Mouse (Mus musculus) midbrain, postnatal 0 days (tissue): ENCODE measurements at regions not wholly inside any gene's neighbourhood (a gene's known extent, or its start where the extent isn't known, plus 50 kb on each side); places are given as distances from the start of the nearest gene placed in this dataset.

Experiments used
- ATAC-seq: fragments of 200-750 bp; cut with Nextera tagmentation; 2 replicates; pipeline ENCODE4 v1.8.0; 2017; ENCODE audit warnings: moderate number of reproducible peaks, mild to moderate bottlenecking, moderate TSS enrichment, moderate library complexity; ENCODE audit not compliant: low FRiP score
- DNase-seq: peaks from one replicate; pipeline ENCODE4 v3.0.0-alpha.2; 2015; ENCODE audit warnings: low spot score
- H3K27ac ChIP-seq: fragments of 300-500 bp; sonication (generic); 2 replicates; pipeline ENCODE4 v1.5.1; 2014; ENCODE audit warnings: low read depth, mild to moderate bottlenecking, low read length, mixed read lengths
- H3K27me3 ChIP-seq: fragments of 300-500 bp; sonication (generic); 2 replicates; pipeline ENCODE4 v1.6.1; 2014; ENCODE audit warnings: low read length, control low read depth, mixed read lengths; ENCODE audit not compliant: insufficient read depth
- H3K36me3 ChIP-seq: fragments of 300-500 bp; sonication (generic); 2 replicates; pipeline ENCODE4 v1.6.1; 2014; ENCODE audit warnings: low read length, control low read depth, mixed read lengths; ENCODE audit not compliant: insufficient read depth
- H3K4me1 ChIP-seq: fragments of 300-500 bp; sonication (generic); 2 replicates; pipeline ENCODE4 v1.6.1; 2014; ENCODE audit warnings: mild to moderate bottlenecking, control low read depth, antibody characterized with exemption, low read length, mixed read lengths; ENCODE audit not compliant: insufficient read depth
- H3K4me2 ChIP-seq: fragments of 300-500 bp; sonication (generic); 2 replicates; pipeline ENCODE4 v1.6.1; 2014; ENCODE audit warnings: low read depth, mild to moderate bottlenecking, low read length, mixed read lengths; ENCODE audit not compliant: poor library complexity, severe bottlenecking
- H3K4me3 ChIP-seq: fragments of 300-500 bp; sonication (generic); 2 replicates; pipeline ENCODE4 v1.5.1; 2014; ENCODE audit warnings: low read depth, mild to moderate bottlenecking, low read length, moderate library complexity
- H3K9ac ChIP-seq: fragments of 300-500 bp; sonication (generic); replicated peaks from 2 replicates; pipeline ENCODE4 v1.6.1; 2014; ENCODE audit warnings: mild to moderate bottlenecking, low read length, moderate library complexity, mixed read lengths; ENCODE audit not compliant: poor library complexity, severe bottlenecking
- H3K9me3 ChIP-seq: fragments of 300-500 bp; sonication (generic); 2 replicates; pipeline ENCODE4 v1.6.1; 2016; ENCODE audit warnings: low read length, control low read depth
- CTCF ChIP-seq: IDR thresholded peaks from 2 replicates; pipeline ENCODE4 v1.5.1; 2016; ENCODE audit warnings: antibody characterized with exemption, mild to moderate bottlenecking
- WGBS: fragments of 180-500 bp; shearing (Covaris S2); extraction: QIAGEN DNeasy Blood & Tissue Kit; methylation state at CpG from one replicate; pipeline ENCODE4 v1.1.7; 2014; 5-methylcytosine and 5-hydroxymethylcytosine counted together

DNA sequence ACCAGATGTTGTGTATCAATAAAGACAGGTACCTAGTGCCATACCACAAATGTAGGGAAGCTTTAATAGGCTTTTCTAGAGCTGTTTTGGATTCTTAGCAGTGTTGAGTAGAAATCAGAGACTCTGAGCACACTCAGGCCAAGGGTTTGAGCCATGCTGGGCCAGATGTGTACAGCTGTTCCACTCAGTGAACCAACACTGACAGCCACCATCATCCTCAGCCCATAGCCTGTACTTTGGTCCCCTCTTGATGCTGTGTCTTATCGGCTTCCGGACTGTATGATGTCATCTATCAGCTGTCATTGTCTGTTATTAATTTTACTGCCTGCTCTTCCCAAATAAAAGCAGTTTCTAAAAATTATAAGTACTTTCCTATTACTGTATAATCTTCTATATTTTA, 123.6 kb upstream of the Lef1 start:
- DNase-seq: no peak
- H3K27ac ChIP-seq: no peak overlapping the region
- no peak overlapping the region for H3K9ac ChIP-seq
- no peak overlapping the region for H3K4me2 ChIP-seq
- 96% methylated on average over 2 of the region's 2 CpGs for WGBS
- H3K4me1 ChIP-seq: no peaks in the 10 kb centered on the region
- no peaks in the 10 kb centered on the region for H3K27me3 ChIP-seq
- no peak for ATAC-seq
- H3K4me3 ChIP-seq: no peak overlapping the region
- TF ChIP-seq CTCF: no peak
- H3K36me3 ChIP-seq: no peaks in the 10 kb centered on the region
- H3K9me3 ChIP-seq: no peaks in the 10 kb centered on the region

DNA sequence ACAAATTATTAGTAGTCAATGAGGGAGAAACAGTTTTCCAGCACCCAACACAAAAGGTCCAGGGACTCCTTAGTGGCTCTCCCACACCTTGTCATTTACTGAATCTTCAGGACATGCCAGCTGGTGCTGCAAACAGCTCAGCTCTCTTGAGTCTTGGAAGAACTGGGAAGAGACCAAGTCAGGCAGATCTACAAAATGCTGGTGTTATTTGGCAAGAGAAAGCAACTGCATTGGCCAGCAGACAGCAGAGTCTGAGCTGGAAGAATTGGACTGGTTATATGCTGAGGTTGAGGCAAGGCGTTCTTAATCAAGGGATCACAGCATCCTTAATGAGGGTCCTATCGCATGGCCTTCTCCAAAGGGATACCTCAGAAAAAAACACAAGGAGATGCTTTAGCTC, 124.2 kb upstream of the Lef1 start:
- no peaks in the 10 kb centered on the region for H3K27me3 ChIP-seq
- no peak overlapping the region for H3K4me3 ChIP-seq
- no peak for DNase-seq
- H3K4me2 ChIP-seq: no peak overlapping the region
- no peak for ATAC-seq
- H3K4me1 ChIP-seq: no peaks in the 10 kb centered on the region
- TF ChIP-seq CTCF: no peak
- no peak overlapping the region for H3K27ac ChIP-seq
- H3K36me3 ChIP-seq: no peaks in the 10 kb centered on the region
- H3K9me3 ChIP-seq: no peaks in the 10 kb centered on the region
- WGBS: 93% methylated on average over 2 of the region's 2 CpGs
- no peak overlapping the region for H3K9ac ChIP-seq

DNA sequence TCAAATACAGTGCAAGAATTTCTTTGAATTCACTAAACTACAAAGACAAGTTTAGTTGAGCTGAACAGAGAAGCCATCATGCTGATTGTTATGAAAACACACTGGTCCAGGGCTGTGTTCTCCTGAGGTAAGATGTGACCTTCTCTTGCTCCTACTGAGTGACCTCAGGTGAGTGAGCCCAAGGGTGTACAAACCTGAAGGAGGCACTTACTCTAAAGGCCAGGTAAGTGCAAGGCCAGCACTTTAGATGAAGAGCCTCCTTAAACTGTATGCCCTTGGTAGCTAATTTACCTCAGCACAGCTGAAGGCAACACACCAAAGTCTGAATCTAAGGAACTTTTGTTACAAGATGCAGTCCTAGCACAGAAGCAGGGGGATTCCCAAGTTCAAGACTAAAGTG, 128.7 kb upstream of the Lef1 start:
- Histone ChIP-seq H3K4me1 (no peaks in the 10 kb centered on the region), H3K36me3 (no peaks in the 10 kb centered on the region), H3K4me3 (no peak overlapping the region), H3K9me3 (no peaks in the 10 kb centered on the region), H3K27ac (no peak overlapping the region), H3K27me3 (no peaks in the 10 kb centered on the region), H3K9ac (no peak overlapping the region), H3K4me2 (no peak overlapping the region)
- DNase-seq (no peak), ATAC-seq (no peak)
- no peak for TF ChIP-seq CTCF

DNA sequence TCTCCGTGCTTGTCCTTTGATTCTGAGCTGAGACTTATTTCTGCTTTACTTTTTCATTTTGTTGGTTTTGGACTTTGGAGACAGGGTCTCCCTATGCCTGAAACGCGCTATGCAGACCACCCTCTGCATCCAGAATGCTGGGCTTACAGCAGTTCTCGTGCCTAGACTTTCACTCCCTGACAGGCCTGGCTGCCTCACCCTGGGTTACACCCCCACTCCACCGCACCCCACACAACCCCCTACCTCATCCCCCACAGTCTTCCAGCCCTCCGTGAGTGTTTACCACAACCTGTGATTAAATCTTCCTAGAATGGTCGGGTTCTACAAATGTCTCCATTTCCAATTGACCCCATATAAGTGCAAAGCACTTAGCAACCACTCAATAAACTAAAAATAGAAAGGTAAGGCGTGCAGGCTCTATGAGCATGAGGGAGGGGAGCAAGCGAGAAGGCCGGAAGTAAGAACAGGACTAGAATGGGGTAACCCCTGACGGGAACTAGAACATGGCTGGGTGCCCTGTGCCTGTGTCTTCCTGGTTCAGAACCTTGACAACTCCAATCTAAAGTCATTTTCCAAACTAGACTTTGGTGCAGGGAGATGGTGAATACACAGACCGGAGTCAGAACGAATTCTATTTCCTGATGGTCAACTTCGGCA, 131.2 kb upstream of the Lef1 start:
- no peaks in the 10 kb centered on the region for H3K9me3 ChIP-seq
- no peak overlapping the region for H3K27ac ChIP-seq
- 81% methylated on average over 14 of the region's 14 CpGs for WGBS
- no peaks in the 10 kb centered on the region for H3K36me3 ChIP-seq
- ATAC-seq: no peak
- H3K4me2 ChIP-seq: no peak overlapping the region
- no peak for TF ChIP-seq CTCF
- DNase-seq: no peak
- no peaks in the 10 kb centered on the region for H3K27me3 ChIP-seq
- H3K9ac ChIP-seq: no peak overlapping the region
- H3K4me1 ChIP-seq: no peaks in the 10 kb centered on the region
- no peak overlapping the region for H3K4me3 ChIP-seq

DNA sequence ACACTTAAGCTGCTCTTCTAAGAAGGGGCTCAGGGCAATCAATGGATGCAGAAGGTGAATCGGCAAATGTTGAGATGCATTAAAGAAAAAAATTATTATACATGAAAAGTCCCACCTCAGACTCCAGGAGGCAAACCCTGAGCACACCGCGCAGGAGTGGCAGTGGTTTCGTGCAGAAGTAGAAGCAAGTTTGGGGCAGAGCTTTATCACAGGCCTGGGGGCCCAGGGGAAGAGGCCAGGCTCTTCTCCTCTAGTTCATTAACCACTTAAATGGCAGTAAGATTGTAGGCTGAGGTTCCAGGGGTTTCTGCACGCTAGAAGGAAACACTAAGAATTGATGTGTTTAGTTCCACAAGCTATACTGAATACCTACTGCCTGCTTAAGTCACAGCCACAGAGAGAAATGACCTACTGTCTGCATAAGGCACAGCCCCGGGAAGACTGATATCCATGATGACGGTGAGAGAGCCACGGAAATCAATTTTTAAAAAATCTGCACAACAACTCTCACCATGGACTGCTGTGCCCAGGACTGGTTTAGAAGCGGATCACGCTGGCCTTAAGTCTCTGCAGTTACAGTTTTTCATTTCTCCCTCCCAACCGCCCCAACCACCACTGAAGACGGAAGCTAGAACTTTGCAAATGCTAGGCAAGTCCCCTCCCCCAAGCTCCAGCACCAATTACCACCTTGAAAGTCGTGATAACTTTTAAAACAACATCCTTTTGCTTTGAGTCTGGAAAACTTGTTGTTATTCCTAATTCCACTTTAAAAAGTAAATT, 132.2 kb upstream of the Lef1 start:
- TF ChIP-seq CTCF: no peak
- no peak overlapping the region for H3K27ac ChIP-seq
- 64% methylated on average over 13 of the region's 13 CpGs for WGBS
- ATAC-seq (no peak), DNase-seq (no peak)
- no peaks in the 10 kb centered on the region for H3K9me3 ChIP-seq
- H3K27me3 ChIP-seq: no peaks in the 10 kb centered on the region
- no peaks in the 10 kb centered on the region for H3K4me1 ChIP-seq
- no peak overlapping the region for H3K9ac ChIP-seq
- no peak overlapping the region for H3K4me3 ChIP-seq
- H3K36me3 ChIP-seq: no peaks in the 10 kb centered on the region
- no peak overlapping the region for H3K4me2 ChIP-seq

DNA sequence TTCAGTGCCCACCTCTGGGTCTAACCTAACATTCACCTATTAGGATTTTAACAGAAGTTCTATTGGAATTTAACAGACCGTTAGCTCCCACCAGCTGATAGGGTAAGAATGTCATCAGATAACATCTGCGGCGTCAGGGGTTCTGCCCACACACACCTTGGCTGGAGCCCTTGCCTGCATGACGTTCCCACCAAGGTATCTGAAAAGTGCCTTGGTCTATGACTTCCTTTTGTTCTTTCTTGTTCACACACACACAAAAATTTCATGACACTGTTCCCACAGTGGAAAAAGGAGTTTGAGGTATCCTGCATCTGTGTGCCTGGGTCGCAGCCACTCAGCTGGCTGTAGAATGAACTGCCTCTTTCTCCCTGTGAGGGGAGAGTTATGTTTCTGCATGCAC, 134.1 kb upstream of the Lef1 start:
- no peak overlapping the region for H3K4me3 ChIP-seq
- 89% methylated on average over 5 of the region's 5 CpGs for WGBS
- ATAC-seq: no peak

More for the DNA sequence above, 134.1 kb upstream of the Lef1 start:
- TF ChIP-seq CTCF: no peak
- no peaks in the 10 kb centered on the region for H3K36me3 ChIP-seq
- H3K4me1 ChIP-seq: no peaks in the 10 kb centered on the region
- no peak for DNase-seq
- no peak overlapping the region for H3K9ac ChIP-seq
- no peak overlapping the region for H3K27ac ChIP-seq
- H3K27me3 ChIP-seq: no peaks in the 10 kb centered on the region
- no peaks in the 10 kb centered on the region for H3K9me3 ChIP-seq
- H3K4me2 ChIP-seq: no peak overlapping the region
